Mouse (Mus musculus) limb, embryonic 10.5 days (tissue): ENCODE results near the gene Polr3gl. TPM values are rescaled to one million over a fixed set of nuclear protein-coding genes. Genes with fewer than 3 reads are reported as not detected.
"Not testable (repeated sequence)": the region's sequence is repeated elsewhere in the genome, so short reads cannot be mapped to it uniquely, and the experiment has no call there.

Experiments
- DNase-seq: peaks from one replicate; pipeline ENCODE4 v3.0.0-alpha.2; 2017; ENCODE audit warnings: low spot score
- H3K27ac ChIP-seq: fragments of 300-500 bp; sonication (generic); 2 replicates; pipeline ENCODE4 v1.5.1; 2016; ENCODE audit warnings: mild to moderate bottlenecking
- H3K27me3 ChIP-seq: fragments of 300-500 bp; sonication (generic); 2 replicates; pipeline ENCODE4 v1.6.1; 2016; ENCODE audit warnings: low read depth, mild to moderate bottlenecking; ENCODE audit not compliant: poor library complexity, severe bottlenecking
- H3K36me3 ChIP-seq: fragments of 300-500 bp; sonication (generic); 2 replicates; pipeline ENCODE4 v1.6.1; 2016; ENCODE audit warnings: mild to moderate bottlenecking, moderate library complexity
- H3K4me1 ChIP-seq: fragments of 300-500 bp; sonication (generic); 2 replicates; pipeline ENCODE4 v1.6.1; 2016
- H3K4me3 ChIP-seq: fragments of 300-500 bp; sonication (generic); 2 replicates; pipeline ENCODE4 v1.5.1; 2016; ENCODE audit warnings: mild to moderate bottlenecking, moderate library complexity
- H3K9me3 ChIP-seq: fragments of 300-500 bp; sonication (generic); replicated peaks from 2 replicates; pipeline ENCODE4 v1.6.1; 2016; ENCODE audit warnings: mild to moderate bottlenecking
- WGBS: fragments of 180-500 bp; shearing (Covaris S2); methylation state at CpG from one replicate; pipeline ENCODE4 v1.1.7; 2016; 5-methylcytosine and 5-hydroxymethylcytosine counted together
- polyA plus RNA-seq: library from polyadenylated mRNA; unstranded; fragments of >200 nt; fragmentation: Nextera tagmentation; extraction: Ambion mirVana; gene quantifications from 2 replicates; pipeline ENCODE4 v1.2.1, GENCODE M21; 2016

Polr3gl gene
- 27.2 and 42.1 TPM in 2 replicates for polyA plus RNA-seq

DNA sequence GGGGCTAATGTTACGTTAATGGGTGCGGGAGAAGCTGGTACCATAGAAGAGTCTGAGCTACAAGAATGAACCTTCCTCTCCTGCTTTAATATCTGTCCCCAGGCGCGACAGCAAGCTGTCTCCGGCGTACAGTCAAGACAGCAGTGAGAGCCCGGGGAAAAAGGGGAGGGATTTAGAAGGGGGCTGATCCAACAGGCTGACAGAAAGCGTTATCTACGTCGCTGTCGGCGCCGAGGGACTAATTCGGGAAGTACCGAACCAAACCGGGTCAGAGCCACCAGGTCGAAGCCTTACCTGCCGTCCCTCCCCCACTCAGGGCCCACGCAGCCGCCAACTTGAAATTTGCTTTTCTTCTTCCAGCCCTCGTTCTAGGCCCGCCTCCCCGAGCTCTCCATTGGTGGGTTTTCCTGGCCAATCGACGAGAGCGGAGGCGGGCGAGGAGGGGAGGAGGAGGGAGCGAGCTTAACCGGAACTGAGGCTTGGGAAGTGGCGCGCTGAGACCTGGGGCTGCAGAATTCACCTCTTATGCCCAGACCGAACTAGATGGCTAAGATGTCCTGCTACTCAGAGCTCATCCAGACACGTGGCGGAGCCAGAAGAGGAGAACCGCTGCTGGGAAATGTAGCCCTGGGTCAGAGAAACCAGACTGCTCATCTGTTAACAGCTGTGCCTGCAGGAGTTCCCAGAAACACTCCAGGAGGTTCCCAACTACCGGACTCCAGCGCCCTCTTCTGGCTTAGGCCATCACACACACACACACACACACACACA is at the start of gene Polr3gl:
Polr3gl (minus strand) TSS at position 392 of the 771 bp plus-strand sequence.
- Histone ChIP-seq H3K4me1 (peaks cover 42% of the 10 kb centered on the region), H3K27me3 (peaks cover 40% of the 10 kb centered on the region)
- under 1% methylated on average over 38 of the region's 38 CpGs for WGBS

DNA sequence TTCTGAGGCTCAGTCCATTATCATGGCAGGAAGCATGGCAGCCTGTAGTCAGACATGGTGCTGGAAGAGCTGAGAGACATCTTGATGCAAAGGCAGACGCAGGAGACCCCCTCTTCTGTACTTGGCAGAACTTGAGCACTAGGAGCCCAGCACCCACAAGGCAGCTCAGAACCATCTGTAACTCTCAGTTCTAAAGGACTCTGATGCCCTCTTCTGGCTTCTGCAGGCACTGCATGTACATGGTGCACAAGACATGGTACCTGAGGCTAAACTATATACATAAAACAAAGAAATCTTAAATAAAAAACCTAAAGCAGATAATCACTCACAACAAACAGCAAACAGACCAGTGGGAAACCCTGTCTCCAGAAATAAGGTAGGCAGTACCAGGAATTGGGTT is 45.2 kb upstream of the Polr3gl start:
- 84% methylated on average over 1 of the region's 1 CpGs for WGBS
- Histone ChIP-seq H3K9me3 (no peaks in the 10 kb centered on the region), H3K4me3 (no peak overlapping the region), H3K27me3 (no peaks in the 10 kb centered on the region), H3K4me1 (peaks cover 22% of the 10 kb centered on the region), H3K36me3 (peaks cover 65% of the 10 kb centered on the region), H3K27ac (no peak overlapping the region)
- peak; percentile 64 for DNase-seq

More for the DNA sequence above, at the start of gene Polr3gl:
- no peaks in the 10 kb centered on the region for H3K9me3 ChIP-seq
- peak; percentile 94 for DNase-seq
- peak within 1 kb of the TSS; percentile 69 for H3K4me3 ChIP-seq
- H3K27ac ChIP-seq: peak within 1 kb of the TSS; percentile 90
- H3K36me3 ChIP-seq: peaks cover 4% of the 10 kb centered on the region; the same call in 1 of the 2 replicates

- peak overlapping the region; percentile 81 for H3K4me3 ChIP-seq
- H3K9me3 ChIP-seq: no peaks in the 10 kb centered on the region
- no peak for DNase-seq
- peaks cover 70% of the 10 kb centered on the region for H3K36me3 ChIP-seq
- 70% methylated on average over 11 of the region's 11 CpGs for WGBS
- 0 out of 2 replicates have a peak overlapping the region, but pooled peaks have one; percentile 93 for H3K27ac ChIP-seq
- H3K4me1 ChIP-seq: peaks cover 22% of the 10 kb centered on the region
- no peaks in the 10 kb centered on the region for H3K27me3 ChIP-seq
These were observed 42.5 kb upstream of the Polr3gl start for GRCm38 (mm10) chr3:96636448-96636847.

DNA sequence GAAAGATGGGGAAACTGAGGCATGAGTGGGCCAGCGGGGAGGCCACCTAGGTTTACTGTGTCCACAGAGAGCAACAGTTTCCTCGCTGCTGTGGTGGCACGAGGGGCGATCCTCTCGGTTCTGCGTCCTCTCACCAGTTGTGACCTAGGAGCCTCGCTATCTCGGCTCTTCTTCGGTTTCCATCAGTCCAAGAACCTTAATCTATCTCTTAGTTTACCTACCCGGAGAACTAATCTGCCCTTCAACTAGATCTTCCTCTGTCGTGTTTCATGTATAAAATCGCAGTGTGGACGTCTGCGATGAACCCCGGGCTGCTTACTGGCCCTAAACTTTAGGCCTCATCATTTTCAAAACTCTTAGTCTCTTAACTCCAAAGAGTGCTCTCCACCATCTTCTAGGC is 41.9 kb upstream of the Polr3gl start:
- 15% methylated on average over 15 of the region's 15 CpGs for WGBS

GRCm38 (mm10) chr3:96634928-96635879 is 41.2 kb upstream of the Polr3gl start, which contains the start of the genes Pex11b and Gm42957:
Gene Pex11b, plus strand, starts transcription at chr3:96635376.
Gene Gm42957, plus strand, starts transcription at chr3:96635474.
- DNase-seq: peak; percentile 87
- peaks cover 69% of the 10 kb centered on the region for H3K36me3 ChIP-seq
- WGBS: 2% methylated on average over 60 of the region's 60 CpGs
- H3K4me1 ChIP-seq: peaks cover 30% of the 10 kb centered on the region
- no peaks in the 10 kb centered on the region for H3K9me3 ChIP-seq
- no peaks in the 10 kb centered on the region for H3K27me3 ChIP-seq
- H3K27ac ChIP-seq: peak within 1 kb of the TSS; percentile 93
- H3K4me3 ChIP-seq: peak within 1 kb of the TSS; percentile 81

More for the DNA sequence above, 41.9 kb upstream of the Polr3gl start:
- DNase-seq: no peak
- Histone ChIP-seq H3K36me3 (peaks cover 70% of the 10 kb centered on the region), H3K4me3 (peak overlapping the region; percentile 81), H3K4me1 (peaks cover 26% of the 10 kb centered on the region), H3K27me3 (no peaks in the 10 kb centered on the region), H3K27ac (peak overlapping the region; percentile 93), H3K9me3 (no peaks in the 10 kb centered on the region)

DNA sequence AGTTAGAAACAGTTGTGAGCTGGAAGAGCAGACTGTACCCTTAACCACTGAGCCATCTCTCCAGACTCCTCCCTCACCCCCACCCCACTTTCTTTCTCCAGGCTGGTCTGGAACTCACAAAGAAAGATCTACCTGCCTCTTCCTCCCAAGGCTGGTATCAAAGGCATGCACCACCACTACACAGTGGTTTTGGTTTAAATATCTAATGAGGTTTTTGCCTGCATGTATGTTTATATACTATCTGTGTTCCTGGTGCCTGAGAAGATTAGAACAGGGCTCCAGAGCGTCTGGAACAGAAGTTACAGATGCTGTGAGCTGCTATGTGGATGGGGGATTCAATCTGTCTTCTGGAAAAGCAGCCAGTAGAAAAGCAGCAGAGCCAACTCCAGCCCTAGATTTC is 40.0 kb upstream of the Polr3gl start:
- DNase-seq: no peak
- 85% methylated on average over 1 of the region's 1 CpGs for WGBS
- H3K9me3 ChIP-seq: no peaks in the 10 kb centered on the region
- H3K27me3 ChIP-seq: no peaks in the 10 kb centered on the region
- no peak overlapping the region for H3K27ac ChIP-seq
- peaks cover 30% of the 10 kb centered on the region for H3K4me1 ChIP-seq
- peaks cover 57% of the 10 kb centered on the region for H3K36me3 ChIP-seq
- H3K4me3 ChIP-seq: no peak overlapping the region

GRCm38 (mm10) chr3:96632058-96632457 is 38.1 kb upstream of the Polr3gl start:
- Histone ChIP-seq H3K4me1 (peaks cover 30% of the 10 kb centered on the region), H3K36me3 (peaks cover 44% of the 10 kb centered on the region), H3K27me3 (no peaks in the 10 kb centered on the region), H3K9me3 (no peaks in the 10 kb centered on the region), H3K27ac (no peak overlapping the region), H3K4me3 (no peak overlapping the region)
- no peak for DNase-seq

GRCm38 (mm10) chr3:96629729-96630600 is 36.0 kb upstream of the Polr3gl start, which contains the start of gene Rbm8a:
Gene Rbm8a, plus strand, starts transcription at chr3:96629933.
- Histone ChIP-seq H3K27me3 (no peaks in the 10 kb centered on the region), H3K4me1 (peaks cover 13% of the 10 kb centered on the region), H3K9me3 (no peaks in the 10 kb centered on the region), H3K36me3 (peaks cover 60% of the 10 kb centered on the region), H3K27ac (peak within 1 kb of the TSS; percentile 94), H3K4me3 (peak within 1 kb of the TSS; percentile 61)
- DNase-seq: peak; percentile 95
- WGBS: under 1% methylated on average over 48 of the region's 48 CpGs

DNA sequence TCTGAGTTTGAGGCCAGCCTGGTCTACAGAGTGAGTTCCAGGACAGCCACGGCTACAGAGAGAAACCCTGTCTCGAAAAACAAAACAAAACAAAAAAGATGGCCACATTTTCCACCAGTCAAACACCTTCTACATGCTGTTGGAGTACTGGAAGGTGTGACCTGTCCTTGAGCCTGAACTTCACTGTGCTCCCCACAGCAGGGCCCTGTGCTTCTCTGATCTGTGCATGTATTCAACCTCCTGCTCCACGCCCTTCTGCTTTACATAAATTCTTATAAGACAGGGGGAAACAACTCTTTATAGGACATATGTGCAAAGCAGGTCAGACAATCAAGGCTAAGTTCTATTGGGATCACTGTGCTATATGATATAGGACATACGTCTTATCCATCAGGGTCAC is 29.2 kb upstream of the Polr3gl start:
- no peaks in the 10 kb centered on the region for H3K9me3 ChIP-seq
- 93% methylated on average over 4 of the region's 4 CpGs for WGBS
- no peak overlapping the region for H3K4me3 ChIP-seq
- H3K27ac ChIP-seq: no peak overlapping the region
- no peaks in the 10 kb centered on the region for H3K4me1 ChIP-seq
- DNase-seq: no peak
- peaks cover 82% of the 10 kb centered on the region for H3K36me3 ChIP-seq
- no peaks in the 10 kb centered on the region for H3K27me3 ChIP-seq

DNA sequence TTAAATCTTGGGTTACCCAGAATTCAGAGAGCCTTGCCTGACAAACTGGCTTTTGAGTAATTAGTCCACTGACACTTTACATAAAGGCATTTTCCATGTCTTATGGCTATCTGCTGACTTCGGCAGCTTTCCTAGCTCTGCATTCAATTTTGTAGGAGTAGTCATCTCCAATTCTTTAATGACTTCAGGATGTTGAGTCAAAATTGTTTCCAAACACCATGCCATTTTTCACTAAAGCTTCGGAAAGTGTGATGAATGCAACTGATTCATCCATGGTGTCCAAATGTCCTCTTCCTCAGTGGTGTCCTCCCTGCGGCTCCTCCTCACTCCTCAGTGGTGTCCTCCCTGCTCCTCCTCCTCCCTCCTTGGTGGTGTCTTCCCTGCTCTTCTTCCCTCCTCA is 24.0 kb upstream of the Polr3gl start:
- no peaks in the 10 kb centered on the region for H3K27me3 ChIP-seq
- H3K27ac ChIP-seq: no peak overlapping the region
- H3K9me3 ChIP-seq: no peaks in the 10 kb centered on the region
- no peak for DNase-seq
- H3K4me3 ChIP-seq: no peak overlapping the region
- H3K36me3 ChIP-seq: peaks cover 86% of the 10 kb centered on the region
- H3K4me1 ChIP-seq: no peaks in the 10 kb centered on the region
- WGBS: 87% methylated on average over 3 of the region's 3 CpGs

- DNase-seq: no peak
- 89% methylated on average over 4 of the region's 4 CpGs for WGBS
- Histone ChIP-seq H3K36me3 (peaks cover 35% of the 10 kb centered on the region), H3K9me3 (no peaks in the 10 kb centered on the region), H3K4me3 (no peak overlapping the region), H3K27me3 (no peaks in the 10 kb centered on the region), H3K4me1 (peaks cover 20% of the 10 kb centered on the region), H3K27ac (no peak overlapping the region)
These were observed 12.6 kb upstream of the Polr3gl start for GRCm38 (mm10) chr3:96606618-96607017.

- not testable (repeated sequence) for H3K9me3 ChIP-seq, H3K4me3 ChIP-seq, DNase-seq, H3K27ac ChIP-seq, H3K27me3 ChIP-seq
- Histone ChIP-seq H3K36me3 (peaks cover 35% of the 10 kb centered on the region), H3K4me1 (peaks cover 26% of the 10 kb centered on the region)
- 95% methylated on average over 4 of the region's 4 CpGs for WGBS
These were observed 12.0 kb upstream of the Polr3gl start for GRCm38 (mm10) chr3:96606007-96606406.
